Mouse (Mus musculus) heart, embryonic 12.5 days (tissue): Measurements from ENCODE around the gene Ptpdc1. TPM values are rescaled to one million over a fixed set of nuclear protein-coding genes. Genes with fewer than 3 reads are reported as not detected.

Experiments used
- ATAC-seq: fragments of 200-750 bp; cut with Nextera tagmentation; 2 replicates; pipeline ENCODE4 v1.8.0; 2017; ENCODE audit warnings: moderate TSS enrichment, moderate library complexity; ENCODE audit not compliant: insufficient number of reproducible peaks, low FRiP score
- H3K27ac ChIP-seq: fragments of 300-500 bp; sonication (generic); 2 replicates; pipeline ENCODE4 v1.5.1; 2016; ENCODE audit warnings: mild to moderate bottlenecking, moderate library complexity; ENCODE audit not compliant: poor library complexity, severe bottlenecking
- H3K27me3 ChIP-seq: fragments of 300-500 bp; sonication (generic); replicated peaks from 2 replicates; pipeline ENCODE4 v1.6.1; 2016; ENCODE audit warnings: mild to moderate bottlenecking, moderate library complexity
- H3K36me3 ChIP-seq: fragments of 300-500 bp; sonication (generic); 2 replicates; pipeline ENCODE4 v1.6.1; 2016; ENCODE audit warnings: mild to moderate bottlenecking, moderate library complexity
- H3K4me1 ChIP-seq: fragments of 300-500 bp; sonication (generic); replicated peaks from 2 replicates; pipeline ENCODE4 v1.6.1; 2016; ENCODE audit warnings: mild to moderate bottlenecking
- H3K4me2 ChIP-seq: fragments of 300-500 bp; sonication (generic); 2 replicates; pipeline ENCODE4 v1.6.1; 2016; ENCODE audit warnings: mild to moderate bottlenecking, moderate library complexity
- H3K4me3 ChIP-seq: fragments of 300-500 bp; sonication (generic); 2 replicates; pipeline ENCODE4 v1.5.1; 2016; ENCODE audit warnings: mild to moderate bottlenecking
- H3K9ac ChIP-seq: fragments of 300-500 bp; sonication (generic); 2 replicates; pipeline ENCODE4 v1.6.1; 2016; ENCODE audit warnings: mild to moderate bottlenecking, moderate library complexity
- H3K9me3 ChIP-seq: fragments of 300-500 bp; sonication (generic); replicated peaks from 2 replicates; pipeline ENCODE4 v1.6.1; 2016; ENCODE audit warnings: mild to moderate bottlenecking, moderate library complexity
- WGBS: fragments of 180-500 bp; shearing (Covaris S2); methylation state at CpG from one replicate; pipeline ENCODE4 v1.1.7; 2016; 5-methylcytosine and 5-hydroxymethylcytosine counted together
- polyA plus RNA-seq: library from polyadenylated mRNA; unstranded; fragments of >200 nt; fragmentation: Nextera tagmentation; extraction: Ambion mirVana; gene quantifications from 2 replicates; pipeline ENCODE4 v1.2.1, GENCODE M21; 2016

The Ptpdc1 gene
- polyA plus RNA-seq, 1 experiment from 2014 or later = 6.8 TPM

DNA sequence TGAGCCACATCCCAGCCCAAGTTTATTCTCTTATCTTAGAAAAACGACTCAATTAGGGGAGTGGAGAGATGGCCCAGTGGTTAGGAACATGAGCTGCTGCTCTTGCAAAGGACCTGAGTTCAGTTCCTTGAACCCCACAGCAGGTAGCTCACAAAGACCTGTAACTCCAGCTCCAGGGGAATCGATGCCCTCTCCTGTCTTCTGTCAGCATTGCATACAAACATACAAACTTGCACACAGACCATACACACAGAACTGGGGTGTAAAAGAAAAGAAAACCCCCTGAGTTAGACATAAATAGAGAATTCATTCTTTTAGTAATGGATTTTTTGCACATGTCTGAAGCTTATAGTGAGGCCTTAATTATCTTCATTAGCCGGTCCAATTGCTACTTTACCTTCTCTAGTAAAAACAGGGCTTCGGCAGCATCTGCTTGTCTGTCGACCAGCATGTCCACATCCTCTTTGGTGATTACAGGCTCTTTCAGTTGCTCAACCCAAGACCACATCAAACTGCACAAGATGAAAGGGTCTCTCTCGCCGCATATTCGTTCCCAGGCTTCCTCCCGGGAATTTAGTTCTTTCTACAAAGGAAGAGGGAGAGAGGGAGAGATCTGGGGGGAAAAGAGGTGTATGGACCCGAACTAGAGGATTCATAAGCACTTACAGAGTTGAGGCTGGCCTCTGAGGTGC lies 42.6 kb downstream of the Ptpdc1 start:
- H3K4me2 ChIP-seq = no peak overlapping the region
- H3K4me3 ChIP-seq = no peak overlapping the region
- peaks cover 5% of the 10 kb centered on the region for H3K36me3 ChIP-seq
- no peaks in the 10 kb centered on the region for H3K27me3 ChIP-seq
- H3K27ac ChIP-seq = no peak overlapping the region
- no peak for ATAC-seq
- H3K4me1 ChIP-seq = peaks cover 8% of the 10 kb centered on the region
- WGBS = 67% methylated on average over 10 of the region's 10 CpGs
- H3K9ac ChIP-seq = no peak overlapping the region
- no peaks in the 10 kb centered on the region for H3K9me3 ChIP-seq

DNA sequence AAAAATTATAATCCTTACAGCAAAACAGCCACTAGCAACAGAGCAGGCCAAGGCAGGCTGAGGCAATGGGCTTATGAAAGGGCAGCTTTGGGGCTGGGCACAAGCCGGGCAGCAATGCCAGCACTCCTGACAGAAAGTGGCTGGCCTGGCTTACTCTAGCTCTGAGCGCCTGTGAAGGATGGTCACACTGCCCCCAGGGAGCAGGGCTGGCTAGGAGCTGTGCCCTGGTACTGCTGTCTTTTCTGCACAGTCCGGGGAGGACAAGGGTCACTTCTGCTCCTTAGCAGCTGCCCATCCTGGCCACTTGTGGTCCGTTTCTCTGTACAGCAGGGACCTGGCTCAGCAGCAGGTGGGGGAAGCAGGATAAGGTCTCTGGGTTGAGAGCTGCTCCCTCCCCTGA lies 46.8 kb downstream of the Ptpdc1 start:
- ATAC-seq = no peak
- no peak overlapping the region for H3K4me3 ChIP-seq
- no peak overlapping the region for H3K4me2 ChIP-seq
- no peaks in the 10 kb centered on the region; the same call in 1 of the 2 replicates for H3K27me3 ChIP-seq
- peaks cover 29% of the 10 kb centered on the region for H3K4me1 ChIP-seq
- H3K9me3 ChIP-seq = no peaks in the 10 kb centered on the region
- no peak overlapping the region for H3K9ac ChIP-seq
- peaks cover 5% of the 10 kb centered on the region; the same call in 1 of the 2 replicates for H3K36me3 ChIP-seq
- 68% methylated on average over 4 of the region's 4 CpGs for WGBS
- H3K27ac ChIP-seq = no peak overlapping the region

DNA sequence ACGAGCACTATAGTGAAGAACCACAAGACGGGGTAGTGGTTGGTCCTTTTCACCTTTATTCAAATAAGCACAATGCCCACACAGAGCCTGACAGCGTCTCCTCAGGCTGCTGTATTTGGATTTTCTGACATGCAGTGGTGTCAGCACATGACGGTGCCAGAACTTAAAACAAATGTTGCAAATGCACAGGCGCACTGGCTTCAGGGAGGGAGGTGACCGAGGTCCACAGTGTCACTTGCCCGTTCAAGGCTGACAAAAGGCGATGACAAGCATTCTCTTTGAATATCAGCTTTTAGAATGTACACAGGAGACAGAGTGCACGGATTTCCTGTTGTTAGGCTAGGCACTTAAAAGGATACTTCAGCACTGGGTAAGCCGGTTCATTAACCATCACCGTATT lies 47.6 kb downstream of the Ptpdc1 start:
- no peaks in the 10 kb centered on the region; the same call in 1 of the 2 replicates for H3K27me3 ChIP-seq
- no peak overlapping the region for H3K27ac ChIP-seq
- no peaks in the 10 kb centered on the region for H3K9me3 ChIP-seq
- H3K4me3 ChIP-seq = no peak overlapping the region
- peaks cover 34% of the 10 kb centered on the region for H3K4me1 ChIP-seq
- ATAC-seq = no peak
- no peak overlapping the region for H3K9ac ChIP-seq
- peaks cover 5% of the 10 kb centered on the region; the same call in 1 of the 2 replicates for H3K36me3 ChIP-seq
- H3K4me2 ChIP-seq = peak overlapping the region; percentile 22; the same call in 1 of the 2 replicates
- 27% methylated on average over 11 of the region's 11 CpGs for WGBS

DNA sequence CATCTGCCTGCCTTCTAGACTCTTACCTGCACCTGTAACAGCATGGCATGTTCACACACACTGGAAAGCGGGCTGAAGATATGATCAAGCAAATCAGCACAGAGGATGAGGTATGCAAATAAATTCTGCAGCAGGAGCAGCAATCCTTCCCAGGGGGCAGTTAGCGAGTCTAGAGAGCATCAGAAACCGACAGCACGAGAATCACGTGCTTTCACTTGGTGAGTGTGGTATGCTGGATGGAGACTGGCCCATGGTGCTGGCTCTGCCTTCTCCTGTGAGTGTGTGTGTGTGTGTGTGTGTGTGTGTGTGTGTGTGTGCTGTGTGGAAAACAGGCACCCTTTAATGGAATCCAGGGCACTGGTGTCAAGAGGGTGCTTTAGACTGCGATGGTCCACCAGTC lies 48.5 kb downstream of the Ptpdc1 start:
- Histone ChIP-seq H3K27ac (no peak overlapping the region), H3K4me1 (peaks cover 34% of the 10 kb centered on the region), H3K4me2 (no peak overlapping the region), H3K9ac (no peak overlapping the region), H3K4me3 (no peak overlapping the region), H3K27me3 (no peaks in the 10 kb centered on the region; the same call in 1 of the 2 replicates), H3K36me3 (no peaks in the 10 kb centered on the region), H3K9me3 (no peaks in the 10 kb centered on the region)
- WGBS = 53% methylated on average over 6 of the region's 6 CpGs
- no peak for ATAC-seq

DNA sequence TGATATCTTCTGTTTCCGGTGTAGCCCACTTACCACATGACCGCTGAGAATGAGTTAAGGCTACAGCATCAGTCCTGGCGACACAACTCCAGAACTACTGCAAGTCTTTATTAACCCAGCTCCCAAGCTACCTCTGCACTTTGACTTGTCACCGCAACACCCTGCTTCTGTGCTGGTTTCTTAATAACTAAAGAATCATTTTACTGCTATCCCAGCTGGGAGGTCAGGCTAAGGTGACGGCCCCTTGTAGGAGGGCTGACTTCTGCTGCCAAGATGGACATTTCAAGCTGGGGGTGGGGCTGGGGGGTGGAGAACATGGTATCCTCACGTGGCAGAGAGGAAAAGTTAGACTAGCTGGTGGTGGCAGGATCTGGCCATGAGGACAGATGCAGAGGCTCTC lies 50.7 kb downstream of the Ptpdc1 start:
- no peak overlapping the region for H3K4me3 ChIP-seq
- no peaks in the 10 kb centered on the region; the same call in 1 of the 2 replicates for H3K27me3 ChIP-seq
- no peak overlapping the region for H3K4me2 ChIP-seq
- ATAC-seq = no peak
- WGBS = 70% methylated on average over 6 of the region's 6 CpGs
- no peak overlapping the region for H3K27ac ChIP-seq
- H3K36me3 ChIP-seq = no peaks in the 10 kb centered on the region
- H3K4me1 ChIP-seq = peaks cover 34% of the 10 kb centered on the region
- no peak overlapping the region for H3K9ac ChIP-seq
- H3K9me3 ChIP-seq = no peaks in the 10 kb centered on the region

DNA sequence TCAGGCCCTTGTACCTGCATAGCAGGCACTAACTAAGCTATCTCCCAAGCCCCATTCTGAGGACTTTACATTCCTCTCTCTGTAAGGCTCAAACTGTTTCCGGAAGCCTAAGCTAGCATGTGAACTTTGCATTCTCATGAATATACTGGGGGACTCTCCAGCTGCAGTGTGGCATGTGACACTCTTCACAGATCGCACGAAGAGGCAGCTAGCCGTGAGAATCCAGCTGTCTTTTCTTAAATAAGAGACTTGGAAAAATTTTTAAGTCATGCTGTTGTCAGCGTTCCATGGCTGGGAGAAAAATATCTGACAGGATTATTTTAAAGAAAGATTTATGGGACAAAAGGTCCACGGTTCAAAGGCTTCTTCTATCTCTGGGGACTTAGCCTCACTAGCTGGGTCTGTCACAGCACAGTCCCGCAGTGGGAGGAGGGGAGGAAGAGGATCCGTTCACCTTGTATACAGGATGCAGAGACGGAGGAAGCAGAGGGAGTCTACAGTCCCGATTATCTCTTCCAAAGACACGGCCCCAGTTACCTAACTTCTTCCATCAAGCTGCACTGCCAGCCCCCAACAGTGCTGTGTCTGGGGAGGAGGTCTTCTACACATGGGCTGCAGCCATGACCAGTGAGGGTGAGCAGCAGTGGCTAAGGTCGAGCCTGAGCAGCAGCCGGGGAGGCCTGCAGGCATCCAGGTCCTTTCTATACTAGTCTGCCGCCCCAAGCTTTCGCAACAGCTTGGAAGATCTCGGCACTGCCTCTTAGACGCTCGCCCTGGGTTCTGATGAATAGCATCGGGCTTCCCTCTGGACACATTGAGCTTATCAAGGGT lies 51.7 kb downstream of the Ptpdc1 start:
- H3K4me2 ChIP-seq = peak overlapping the region; percentile 1; the same call in 1 of the 2 replicates
- WGBS = 45% methylated on average over 19 of the region's 19 CpGs
- H3K4me1 ChIP-seq = peaks cover 37% of the 10 kb centered on the region
- no peaks in the 10 kb centered on the region for H3K9me3 ChIP-seq
- H3K27ac ChIP-seq = no peak overlapping the region
- H3K36me3 ChIP-seq = no peaks in the 10 kb centered on the region
- no peak for ATAC-seq
- no peak overlapping the region for H3K4me3 ChIP-seq
- H3K9ac ChIP-seq = 0 out of 2 replicates have a peak overlapping the region, but pooled peaks have one; percentile 9
- no peaks in the 10 kb centered on the region; the same call in 1 of the 2 replicates for H3K27me3 ChIP-seq

DNA sequence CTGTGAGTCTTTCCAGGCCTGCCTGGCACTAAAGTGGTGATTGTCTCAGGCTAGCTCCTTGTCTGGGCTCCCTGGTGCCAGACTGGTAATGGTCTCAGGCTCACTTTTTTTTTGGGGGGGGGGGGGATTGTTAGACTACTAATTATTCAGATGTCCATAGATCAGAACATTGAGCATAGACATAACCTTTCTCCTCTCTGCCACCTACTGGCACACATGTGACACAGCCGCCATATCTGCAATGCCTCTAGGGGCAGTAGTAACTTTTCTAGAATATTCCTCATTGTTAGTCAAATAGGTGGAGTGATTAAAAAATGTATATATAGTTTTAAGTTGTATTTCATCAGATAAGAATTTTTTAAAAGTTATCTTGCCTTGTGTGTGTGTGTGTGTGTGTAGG lies 53.3 kb downstream of the Ptpdc1 start:
- WGBS = 58% methylated on average over 1 of the region's 1 CpGs
- Histone ChIP-seq H3K9ac (no peak overlapping the region), H3K27me3 (no peaks in the 10 kb centered on the region; the same call in 1 of the 2 replicates), H3K27ac (no peak overlapping the region), H3K4me3 (no peak overlapping the region), H3K9me3 (no peaks in the 10 kb centered on the region), H3K36me3 (no peaks in the 10 kb centered on the region), H3K4me1 (peaks cover 24% of the 10 kb centered on the region), H3K4me2 (no peak overlapping the region)
- no peak for ATAC-seq

DNA sequence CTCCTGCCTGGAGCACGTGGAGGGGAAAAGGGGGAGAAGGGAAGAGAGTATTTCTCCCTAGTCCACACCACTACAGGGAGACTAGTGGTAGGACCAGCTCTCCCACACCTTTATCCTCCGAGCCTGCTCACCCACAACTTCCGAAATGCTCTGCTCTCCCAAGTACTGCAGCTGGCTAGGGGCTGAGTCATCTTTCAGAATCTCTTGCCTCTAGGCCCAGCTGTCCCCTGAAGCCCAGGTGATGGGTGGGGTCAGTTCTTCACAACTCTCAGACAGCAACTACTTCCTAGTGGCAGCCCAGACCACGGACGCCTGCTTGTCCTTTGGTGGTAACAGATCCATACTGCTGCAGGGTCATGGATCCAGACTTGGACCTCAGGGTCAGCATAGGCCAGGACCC lies 54.2 kb downstream of the Ptpdc1 start:
- 67% methylated on average over 5 of the region's 5 CpGs for WGBS
- H3K4me1 ChIP-seq = peaks cover 23% of the 10 kb centered on the region
- no peak overlapping the region for H3K9ac ChIP-seq
- no peak for ATAC-seq
- no peaks in the 10 kb centered on the region; the same call in 1 of the 2 replicates for H3K27me3 ChIP-seq
- no peak overlapping the region for H3K27ac ChIP-seq
- H3K4me3 ChIP-seq = no peak overlapping the region
- H3K4me2 ChIP-seq = no peak overlapping the region
- no peaks in the 10 kb centered on the region for H3K9me3 ChIP-seq
- no peaks in the 10 kb centered on the region for H3K36me3 ChIP-seq

DNA sequence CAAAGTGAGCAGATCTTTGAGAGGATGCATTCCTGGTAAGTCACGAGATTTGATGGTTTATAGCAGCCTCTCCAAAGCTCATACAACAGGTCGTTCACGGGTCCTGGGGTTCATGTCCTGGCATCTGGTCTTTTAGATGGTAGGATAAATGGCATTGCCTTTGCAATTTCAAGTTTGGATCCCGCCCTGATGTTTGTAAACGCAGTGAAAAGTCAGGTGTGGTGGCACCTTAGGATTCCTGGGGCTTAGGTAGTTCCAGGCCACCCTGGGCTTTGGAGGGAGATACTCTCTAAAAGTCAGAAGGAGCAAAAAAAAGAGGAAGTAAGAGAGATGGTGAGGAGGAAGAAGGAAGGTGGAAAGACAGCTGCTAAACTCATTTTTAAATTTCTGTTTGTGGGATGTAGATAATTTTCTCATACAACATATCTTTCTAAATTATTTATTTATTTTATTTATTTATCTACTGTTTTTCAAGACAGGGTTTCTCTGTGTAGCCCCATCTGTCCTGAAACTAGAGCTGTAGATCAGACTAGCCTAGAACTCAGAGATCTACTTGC lies 55.8 kb downstream of the Ptpdc1 start:
- ATAC-seq = no peak
- Histone ChIP-seq H3K4me1 (peaks cover 25% of the 10 kb centered on the region), H3K27ac (no peak overlapping the region), H3K4me3 (no peak overlapping the region), H3K4me2 (no peak overlapping the region), H3K36me3 (no peaks in the 10 kb centered on the region), H3K27me3 (no peaks in the 10 kb centered on the region), H3K9me3 (no peaks in the 10 kb centered on the region), H3K9ac (no peak overlapping the region)
- 77% methylated on average over 5 of the region's 5 CpGs for WGBS

DNA sequence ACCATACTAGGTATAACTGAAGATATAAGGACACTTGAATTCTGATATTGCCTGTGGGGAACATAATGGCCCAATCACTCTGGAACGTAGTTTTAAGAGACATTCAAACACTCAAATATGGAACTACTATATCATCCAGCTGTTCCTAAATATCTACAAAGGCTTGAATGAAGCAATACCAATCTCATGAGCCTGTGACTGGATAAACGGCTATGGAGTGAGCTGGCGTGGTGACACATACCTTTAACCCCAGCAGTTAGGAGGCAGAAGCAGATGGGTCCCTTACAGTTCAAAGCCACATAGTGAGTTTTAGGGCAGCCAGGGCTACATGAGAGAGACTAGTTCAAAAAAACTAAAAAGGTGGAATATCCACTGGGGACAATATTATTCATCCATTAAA lies 57.8 kb downstream of the Ptpdc1 start:
- no peaks in the 10 kb centered on the region for H3K27me3 ChIP-seq
- H3K27ac ChIP-seq = no peak overlapping the region
- H3K9me3 ChIP-seq = no peaks in the 10 kb centered on the region
- 85% methylated on average over 3 of the region's 3 CpGs for WGBS
- peaks cover 13% of the 10 kb centered on the region for H3K4me1 ChIP-seq
- H3K9ac ChIP-seq = no peak overlapping the region
- no peak overlapping the region for H3K4me3 ChIP-seq
- no peak for ATAC-seq
- no peak overlapping the region for H3K4me2 ChIP-seq
- H3K36me3 ChIP-seq = no peaks in the 10 kb centered on the region
